ENCODE assay signal across 8 mouse cellular contexts in genomic region chr7:143458963-143459331, GRCm38 (mm10). TPM values are rescaled to one million over a fixed set of nuclear protein-coding genes. Genes with fewer than 3 reads are reported as not detected.
DNase-seq lines count a peak whose midpoint lies in the region; ATAC-seq and TF ChIP-seq lines count a peak whose summit lies in the region.

No protein-coding gene starts in this region.

- no peak; the same call in none of the 2 replicates for ATAC-seq in lung, embryonic 14.5 days (ENCODE audit: insufficient read depth)
- no peak for ATAC-seq in forebrain, embryonic 12.5 days (ENCODE audit: low FRiP score)
- ATAC-seq in intestine, postnatal 0 days = no peak
- no peak for ATAC-seq in neural tube, embryonic 14.5 days (ENCODE audit: low read depth)

- peak overlapping the region; percentile 58 for H3K4me3 ChIP-seq in lung, embryonic 14.5 days (ENCODE audit: low read depth, low read length)
- peak overlapping the region; percentile 55 for H3K4me3 ChIP-seq in forebrain, embryonic 12.5 days (replicated peaks)
- peak overlapping the region; percentile 63 for H3K4me3 ChIP-seq in intestine, postnatal 0 days (ENCODE audit: low read depth, low read length)
- peak overlapping the region; percentile 52 for H3K4me3 ChIP-seq in neural tube, embryonic 14.5 days (ENCODE audit: low read depth, low read length)

- no peak for TF ChIP-seq CTCF in lung, embryonic 14.5 days (IDR thresholded peaks at IDR 0.05; ENCODE audit: low read depth)
- no peak for TF ChIP-seq CTCF in intestine, postnatal 0 days (IDR thresholded peaks at IDR 0.05; ENCODE audit: low read depth)

- peak overlapping the region; percentile 70 for H3K9ac ChIP-seq in lung, embryonic 14.5 days
- peak overlapping the region; percentile 70 for H3K9ac ChIP-seq in forebrain, embryonic 12.5 days
- H3K9ac ChIP-seq in intestine, postnatal 0 days (ENCODE audit: low read depth, low read length) = peak overlapping the region; percentile 66
- peak overlapping the region; percentile 76 for H3K9ac ChIP-seq in neural tube, embryonic 14.5 days (replicated peaks; ENCODE audit: low read depth, low read length)

- H3K27me3 ChIP-seq in lung, embryonic 14.5 days (ENCODE audit: insufficient read depth, low read length) = no peaks in the 10 kb centered on the region
- H3K27me3 ChIP-seq in forebrain, embryonic 12.5 days = peaks cover 83% of the 10 kb centered on the region
- H3K27me3 ChIP-seq in intestine, postnatal 0 days (replicated peaks; ENCODE audit: control insufficient read depth, insufficient read depth, low read length) = no peaks in the 10 kb centered on the region
- no peaks in the 10 kb centered on the region for H3K27me3 ChIP-seq in neural tube, embryonic 14.5 days (ENCODE audit: control insufficient read depth, insufficient read depth, low read length)

- WGBS in lung, embryonic 14.5 days = 13% methylated on average over 38 of the region's 38 CpGs
- 15% methylated on average over 38 of the region's 38 CpGs for WGBS in forebrain, embryonic 12.5 days
- 28% methylated on average over 34 of the region's 38 CpGs for WGBS in intestine, postnatal 0 days
- WGBS in neural tube, embryonic 14.5 days = 25% methylated on average over 38 of the region's 38 CpGs

- H3K27ac ChIP-seq in lung, embryonic 14.5 days (ENCODE audit: low read depth) = peak overlapping the region; percentile 61; the same call in 1 of the 2 replicates
- H3K27ac ChIP-seq in forebrain, embryonic 12.5 days = peak overlapping the region; percentile 70; the same call in 1 of the 2 replicates
- peak overlapping the region; percentile 52; the same call in 1 of the 2 replicates for H3K27ac ChIP-seq in intestine, postnatal 0 days (ENCODE audit: low read depth, low read length)
- H3K27ac ChIP-seq in neural tube, embryonic 14.5 days (ENCODE audit: low read depth, low read length) = peak overlapping the region; percentile 71

- no peak for DNase-seq in lung, embryonic 14.5 days
- DNase-seq in lung, postnatal 25 days (ENCODE audit: low spot score) = no peak
- DNase-seq in right cerebral cortex, postnatal 25 days = no peak
- DNase-seq in urinary bladder, postnatal 14 days (ENCODE audit: low spot score) = no peak
- DNase-seq in urinary bladder, adult 18-20 months (ENCODE audit: low spot score in 2 of 2) = no peak

- peaks cover 22% of the 10 kb centered on the region; the same call in 1 of the 2 replicates for H3K9me3 ChIP-seq in lung, embryonic 14.5 days (ENCODE audit: low read depth, low read length)
- H3K9me3 ChIP-seq in forebrain, embryonic 12.5 days = peaks cover 26% of the 10 kb centered on the region
- peaks cover 13% of the 10 kb centered on the region; the same call in 1 of the 2 replicates for H3K9me3 ChIP-seq in intestine, postnatal 0 days (ENCODE audit: control insufficient read depth)
- peaks cover 3% of the 10 kb centered on the region; the same call in 1 of the 2 replicates for H3K9me3 ChIP-seq in neural tube, embryonic 14.5 days (ENCODE audit: control insufficient read depth, low read length)

- H3K4me1 ChIP-seq in lung, embryonic 14.5 days (ENCODE audit: insufficient read depth) = peaks cover 4% of the 10 kb centered on the region; the same call in 1 of the 2 replicates
- peaks cover 18% of the 10 kb centered on the region for H3K4me1 ChIP-seq in forebrain, embryonic 12.5 days
- no peaks in the 10 kb centered on the region for H3K4me1 ChIP-seq in intestine, postnatal 0 days (replicated peaks; ENCODE audit: control insufficient read depth, insufficient read depth, low read length)
- H3K4me1 ChIP-seq in neural tube, embryonic 14.5 days (ENCODE audit: control insufficient read depth, insufficient read depth, low read length) = peaks cover 2% of the 10 kb centered on the region; the same call in 1 of the 2 replicates

- no peaks in the 10 kb centered on the region for H3K36me3 ChIP-seq in lung, embryonic 14.5 days (ENCODE audit: insufficient read depth)
- H3K36me3 ChIP-seq in forebrain, embryonic 12.5 days (replicated peaks) = no peaks in the 10 kb centered on the region
- no peaks in the 10 kb centered on the region for H3K36me3 ChIP-seq in intestine, postnatal 0 days (ENCODE audit: control insufficient read depth, insufficient read depth)
- no peaks in the 10 kb centered on the region for H3K36me3 ChIP-seq in neural tube, embryonic 14.5 days (ENCODE audit: control insufficient read depth, insufficient read depth, low read length)

- peak overlapping the region; percentile 70 for H3K4me2 ChIP-seq in lung, embryonic 14.5 days
- H3K4me2 ChIP-seq in forebrain, embryonic 12.5 days = peak overlapping the region; percentile 56
- peak overlapping the region; percentile 71 for H3K4me2 ChIP-seq in intestine, postnatal 0 days (replicated peaks; ENCODE audit: low read depth)
- H3K4me2 ChIP-seq in neural tube, embryonic 14.5 days (ENCODE audit: low read depth, low read length) = peak overlapping the region; percentile 57

RNA-seq across cellular contexts. Expression of gene Cdkn1c, which starts 1.9 kb away (rescaled TPM):
- 587 and 596 TPM in 2 replicates for polyA plus RNA-seq in lung, embryonic 14.5 days (2014; fragmentation: Nextera tagmentation; extraction: Ambion mirVana)
- 326 and 351 TPM in 2 replicates for polyA plus RNA-seq in forebrain, embryonic 12.5 days (2016; fragmentation: Nextera tagmentation; extraction: Ambion mirVana)
- 542 and 615 TPM in 2 replicates for polyA plus RNA-seq in intestine, postnatal 0 days (2015; fragmentation: Nextera tagmentation; extraction: Ambion mirVana)
- 252 and 338 TPM in 2 replicates for polyA plus RNA-seq in neural tube, embryonic 14.5 days (2014; fragmentation: Nextera tagmentation; extraction: Ambion mirVana)

RNA-seq across cellular contexts. Expression of gene Slc22a18, which starts 14.6 kb away (rescaled TPM):
- 0.91 and 1.4 TPM in 2 replicates for polyA plus RNA-seq in lung, embryonic 14.5 days (2014; fragmentation: Nextera tagmentation; extraction: Ambion mirVana)
- polyA plus RNA-seq in forebrain, embryonic 12.5 days (2016; fragmentation: Nextera tagmentation; extraction: Ambion mirVana) = 0.26 and 0.27 TPM in 2 replicates
- 21.6 and 25.0 TPM in 2 replicates for polyA plus RNA-seq in intestine, postnatal 0 days (2015; fragmentation: Nextera tagmentation; extraction: Ambion mirVana)
- 0.31 and 0.63 TPM in 2 replicates for polyA plus RNA-seq in neural tube, embryonic 14.5 days (2014; fragmentation: Nextera tagmentation; extraction: Ambion mirVana)

RNA-seq across cellular contexts. Expression of gene Phlda2, which starts 44.0 kb away (rescaled TPM):
- polyA plus RNA-seq in lung, embryonic 14.5 days (2014; fragmentation: Nextera tagmentation; extraction: Ambion mirVana) = 2.9 and 3.9 TPM in 2 replicates
- polyA plus RNA-seq in forebrain, embryonic 12.5 days (2016; fragmentation: Nextera tagmentation; extraction: Ambion mirVana) = 0.63 and 0.79 TPM in 2 replicates
- 1.0 and 1.3 TPM in 2 replicates for polyA plus RNA-seq in intestine, postnatal 0 days (2015; fragmentation: Nextera tagmentation; extraction: Ambion mirVana)
- not detected in 2 replicates for polyA plus RNA-seq in neural tube, embryonic 14.5 days (2014; fragmentation: Nextera tagmentation; extraction: Ambion mirVana)
